Mouse (Mus musculus) retina, postnatal 7 days (tissue): ENCODE results near the gene Pex26.

Experiments
- DNase-seq: peaks from one replicate; pipeline ENCODE4 v3.0.0-alpha.2; 2012; ENCODE audit warnings: low read depth, low spot score

Pex26 gene

GRCm38 (mm10) chr6:121236386-121236785, 52.9 kb downstream of the Pex26 start:
- DNase-seq = no peak

GRCm38 (mm10) chr6:121238209-121238608, 54.7 kb downstream of the Pex26 start:
- DNase-seq = no peak

- no peak for DNase-seq
Measured at GRCm38 (mm10) chr6:121241780-121242179, 58.3 kb downstream of the Pex26 start.

- no peak for DNase-seq
Measured at GRCm38 (mm10) chr6:121243161-121243560, 59.7 kb downstream of the Pex26 start.

GRCm38 (mm10) chr6:121245127-121246036, 61.9 kb downstream of the Pex26 start, which contains the start of gene Usp18:
Gene Usp18 (plus strand): TSS chr6:121245906.
- DNase-seq = peak; percentile 60

- DNase-seq = no peak
Measured at GRCm38 (mm10) chr6:121246037-121246361, 62.5 kb downstream of the Pex26 start.
